Mouse (Mus musculus) right cerebral cortex, postnatal 36 days (tissue): ENCODE measurements at regions not wholly inside any gene's neighbourhood (a gene's known extent, or its start where the extent isn't known, plus 50 kb on each side); places are given as distances from the start of the nearest gene placed in this dataset.

Experiments used
- DNase-seq, 2 experiments: peaks; one replicate each; pipeline ENCODE4 v3.0.0; 2022; ENCODE audit warnings: low spot score in 2 of 2, mixed read lengths in 1 of 2

- no peak for DNase-seq
These were observed 67.5 kb downstream of the Lmo4 start for GRCm38 (mm10) chr3:144137483-144137882.

GRCm38 (mm10) chr3:144136432-144136831 lies 68.6 kb downstream of the Lmo4 start:
- DNase-seq = no peak

- DNase-seq = no peak
These were observed 69.4 kb downstream of the Lmo4 start for GRCm38 (mm10) chr3:144135646-144136045.

- no peak for DNase-seq
These were observed 77.0 kb downstream of the Lmo4 start for GRCm38 (mm10) chr3:144128042-144128441.

- DNase-seq = no peak
These were observed 80.7 kb downstream of the Lmo4 start for GRCm38 (mm10) chr3:144124353-144124752.

GRCm38 (mm10) chr3:144123361-144124072 lies 81.5 kb downstream of the Lmo4 start:
- DNase-seq = no peak

- DNase-seq = no peak
These were observed 85.9 kb downstream of the Lmo4 start for GRCm38 (mm10) chr3:144119076-144119475.

GRCm38 (mm10) chr3:144113672-144114645 lies 91.1 kb downstream of the Lmo4 start:
- no peak for DNase-seq

GRCm38 (mm10) chr3:144110331-144111080 lies 94.5 kb downstream of the Lmo4 start:
- DNase-seq = no peak

- no peak for DNase-seq
These were observed 95.3 kb downstream of the Lmo4 start for GRCm38 (mm10) chr3:144109769-144110168.

- DNase-seq = no peak
These were observed 96.7 kb downstream of the Lmo4 start for GRCm38 (mm10) chr3:144108310-144108709.

GRCm38 (mm10) chr3:144107664-144108063 lies 97.4 kb downstream of the Lmo4 start:
- DNase-seq = peak in 1 of 2 experiments; percentile 12

- DNase-seq = no peak
These were observed 100.7 kb downstream of the Lmo4 start for GRCm38 (mm10) chr3:144104366-144104765.

- no peak for DNase-seq
These were observed 105.6 kb downstream of the Lmo4 start for GRCm38 (mm10) chr3:144099444-144099843.

GRCm38 (mm10) chr3:144098762-144099161 lies 106.3 kb downstream of the Lmo4 start:
- DNase-seq = no peak

GRCm38 (mm10) chr3:144091231-144091630 lies 113.8 kb downstream of the Lmo4 start:
- no peak for DNase-seq

- no peak for DNase-seq
These were observed 115.2 kb downstream of the Lmo4 start for GRCm38 (mm10) chr3:144089790-144090256.

- no peak for DNase-seq
These were observed 116.6 kb downstream of the Lmo4 start for GRCm38 (mm10) chr3:144088261-144088884.

- DNase-seq = no peak
These were observed 117.2 kb downstream of the Lmo4 start for GRCm38 (mm10) chr3:144087771-144088170.

- DNase-seq = no peak
These were observed 118.8 kb downstream of the Lmo4 start for GRCm38 (mm10) chr3:144086176-144086575.

GRCm38 (mm10) chr3:144079960-144080359 lies 125.1 kb downstream of the Lmo4 start:
- DNase-seq = no peak
